Mouse (Mus musculus) midbrain, embryonic 16.5 days (tissue): Measurements from ENCODE around the gene Cdc5l. TPM values are rescaled to one million over a fixed set of nuclear protein-coding genes. Genes with fewer than 3 reads are reported as not detected.

Experiments
- ATAC-seq: fragments of 200-750 bp; cut with Nextera tagmentation; 2 replicates; pipeline ENCODE4 v1.8.0; 2017; ENCODE audit warnings: moderate TSS enrichment
- H3K27ac ChIP-seq: fragments of 300-500 bp; sonication (generic); 2 replicates; pipeline ENCODE4 v1.5.1; 2014; ENCODE audit warnings: mild to moderate bottlenecking, low read length, mixed read lengths
- H3K27me3 ChIP-seq: fragments of 300-500 bp; sonication (generic); 2 replicates; pipeline ENCODE4 v1.6.1; 2014; ENCODE audit warnings: low read depth, low read length, mixed read lengths; ENCODE audit not compliant: control insufficient read depth, insufficient read depth
- H3K36me3 ChIP-seq: fragments of 300-500 bp; sonication (generic); 2 replicates; pipeline ENCODE4 v1.6.1; 2014; ENCODE audit warnings: mild to moderate bottlenecking, low read length, moderate library complexity, mixed read lengths; ENCODE audit not compliant: control insufficient read depth, insufficient read depth
- H3K4me1 ChIP-seq: fragments of 300-500 bp; sonication (generic); 2 replicates; pipeline ENCODE4 v1.6.1; 2014; ENCODE audit warnings: mild to moderate bottlenecking, low read length, mixed read lengths; ENCODE audit not compliant: control insufficient read depth, insufficient read depth
- H3K4me2 ChIP-seq: fragments of 300-500 bp; sonication (generic); 2 replicates; pipeline ENCODE4 v1.6.1; 2014; ENCODE audit warnings: mild to moderate bottlenecking, low read length, mixed read lengths
- H3K4me3 ChIP-seq: fragments of 300-500 bp; sonication (generic); 2 replicates; pipeline ENCODE4 v1.5.1; 2014; ENCODE audit warnings: low read depth, mild to moderate bottlenecking, low read length, moderate library complexity, mixed read lengths
- H3K9ac ChIP-seq: fragments of 300-500 bp; sonication (generic); 2 replicates; pipeline ENCODE4 v1.6.1; 2014; ENCODE audit warnings: low read depth, low read length, mixed read lengths
- H3K9me3 ChIP-seq: fragments of 300-500 bp; sonication (generic); replicated peaks from 2 replicates; pipeline ENCODE4 v1.6.1; 2014; ENCODE audit warnings: mild to moderate bottlenecking, low read length, mixed read lengths; ENCODE audit not compliant: control insufficient read depth, poor library complexity, severe bottlenecking
- WGBS: fragments of 180-500 bp; shearing (Covaris S2); extraction: QIAGEN DNeasy Blood & Tissue Kit; methylation state at CpG from one replicate; pipeline ENCODE4 v1.1.7; 2014; 5-methylcytosine and 5-hydroxymethylcytosine counted together
- polyA plus RNA-seq: library from polyadenylated mRNA; unstranded; fragments of >200 nt; fragmentation: Nextera tagmentation; extraction: Ambion mirVana; gene quantifications from 2 replicates; pipeline ENCODE4 v1.2.1, GENCODE M21; 2015

Cdc5l gene
- polyA plus RNA-seq, 1 experiment from 2014 or later, result 58.6 TPM

DNA sequence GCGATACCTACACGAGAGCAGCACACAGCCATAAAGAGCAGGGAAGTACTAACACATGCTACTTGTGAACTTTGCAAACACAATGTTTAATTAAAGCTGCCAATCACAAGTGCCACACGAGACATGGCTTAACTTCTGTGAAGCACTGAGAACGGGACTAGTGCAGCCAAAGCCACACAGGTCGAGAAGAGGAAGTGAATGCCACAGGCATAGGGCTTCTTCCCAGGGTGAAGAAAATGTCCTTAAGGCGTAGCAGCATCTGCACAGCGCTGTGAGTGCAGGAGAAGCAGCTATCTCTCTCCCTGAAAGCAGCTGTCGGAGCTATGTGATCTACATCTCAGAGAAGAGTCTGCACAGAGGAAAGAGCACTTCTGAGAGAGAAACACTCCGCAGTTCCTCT is 38.9 kb downstream of the Cdc5l start:
- Histone ChIP-seq H3K9me3 (no peaks in the 10 kb centered on the region), H3K36me3 (peaks cover 15% of the 10 kb centered on the region), H3K27ac (no peak overlapping the region), H3K4me3 (no peak overlapping the region), H3K4me2 (no peak overlapping the region), H3K9ac (no peak overlapping the region), H3K27me3 (no peaks in the 10 kb centered on the region), H3K4me1 (no peaks in the 10 kb centered on the region)
- WGBS, result 79% methylated on average over 9 of the region's 9 CpGs
- no peak for ATAC-seq

DNA sequence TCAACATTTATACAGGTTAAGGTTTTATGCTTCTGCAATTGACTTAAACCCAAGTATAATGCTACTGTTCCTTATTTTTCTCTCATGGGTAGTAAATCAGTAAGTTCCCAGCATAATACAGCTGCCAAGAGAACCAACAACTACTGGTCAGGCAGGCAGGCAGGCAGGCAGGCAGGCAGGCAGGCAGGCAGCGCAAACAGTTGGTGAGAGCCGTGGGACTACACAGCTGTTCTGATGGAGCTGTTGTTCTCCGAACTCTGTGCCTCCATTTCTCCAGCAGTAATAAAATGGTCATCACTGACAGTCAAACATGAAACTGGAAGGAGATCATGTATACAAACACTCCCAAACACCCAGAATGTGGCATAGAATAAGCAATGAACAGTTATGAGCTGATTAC is 39.8 kb downstream of the Cdc5l start:
- Histone ChIP-seq H3K4me1 (no peaks in the 10 kb centered on the region), H3K4me2 (no peak overlapping the region), H3K27ac (no peak overlapping the region), H3K9ac (no peak overlapping the region), H3K9me3 (no peaks in the 10 kb centered on the region), H3K36me3 (peaks cover 15% of the 10 kb centered on the region), H3K27me3 (no peaks in the 10 kb centered on the region), H3K4me3 (no peak overlapping the region)
- WGBS, result 92% methylated on average over 3 of the region's 3 CpGs
- no peak for ATAC-seq

- no peaks in the 10 kb centered on the region for H3K27me3 ChIP-seq
- H3K4me1 ChIP-seq, result no peaks in the 10 kb centered on the region
- WGBS, result 93% methylated on average over 5 of the region's 5 CpGs
- H3K9ac ChIP-seq, result no peak overlapping the region
- H3K27ac ChIP-seq, result no peak overlapping the region
- H3K4me3 ChIP-seq, result no peak overlapping the region
- peaks cover 21% of the 10 kb centered on the region for H3K36me3 ChIP-seq
- no peak for ATAC-seq
- no peak overlapping the region for H3K4me2 ChIP-seq
- H3K9me3 ChIP-seq, result no peaks in the 10 kb centered on the region
These were observed 43.6 kb downstream of the Cdc5l start for GRCm38 (mm10) chr17:45389896-45390295.

GRCm38 (mm10) chr17:45386986-45387385 is 46.6 kb downstream of the Cdc5l start:
- Histone ChIP-seq H3K36me3 (peaks cover 17% of the 10 kb centered on the region), H3K9me3 (no peaks in the 10 kb centered on the region), H3K27ac (no peak overlapping the region), H3K9ac (no peak overlapping the region), H3K4me2 (no peak overlapping the region), H3K27me3 (no peaks in the 10 kb centered on the region), H3K4me1 (no peaks in the 10 kb centered on the region), H3K4me3 (no peak overlapping the region)
- 86% methylated on average over 7 of the region's 7 CpGs for WGBS
- no peak for ATAC-seq

GRCm38 (mm10) chr17:45383305-45383704 is 50.2 kb downstream of the Cdc5l start:
- H3K27ac ChIP-seq, result no peak overlapping the region
- 88% methylated on average over 3 of the region's 3 CpGs for WGBS
- H3K4me2 ChIP-seq, result no peak overlapping the region
- H3K27me3 ChIP-seq, result no peaks in the 10 kb centered on the region
- ATAC-seq, result no peak
- no peaks in the 10 kb centered on the region for H3K4me1 ChIP-seq
- H3K9me3 ChIP-seq, result no peaks in the 10 kb centered on the region
- H3K9ac ChIP-seq, result no peak overlapping the region
- H3K36me3 ChIP-seq, result peaks cover 7% of the 10 kb centered on the region; the same call in 1 of the 2 replicates
- H3K4me3 ChIP-seq, result no peak overlapping the region

DNA sequence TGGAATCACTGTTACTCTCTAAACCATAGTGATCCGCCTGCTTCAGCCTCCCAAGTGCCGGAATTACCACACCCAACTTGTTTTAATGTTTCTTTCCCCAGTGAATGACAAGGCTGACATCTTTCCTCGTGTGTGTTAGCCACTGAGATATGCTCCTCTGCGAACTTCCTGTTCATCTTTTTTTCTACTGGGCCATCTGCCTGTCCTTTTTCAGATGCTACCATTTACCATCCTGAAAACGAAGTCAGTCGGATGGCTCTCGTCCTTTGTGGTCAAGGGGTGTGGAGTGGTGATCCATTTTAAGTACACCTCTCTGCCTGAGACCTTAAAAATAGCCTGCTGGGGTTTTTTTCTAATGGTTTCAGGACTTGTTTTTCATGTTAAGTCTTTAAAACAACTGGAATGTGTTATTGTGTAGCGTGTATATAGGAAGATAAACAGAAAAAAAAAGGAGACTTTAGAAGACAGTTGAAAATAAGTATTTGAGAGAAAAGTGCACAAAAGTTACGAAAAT is 54.2 kb downstream of the Cdc5l start:
- no peak overlapping the region for H3K9ac ChIP-seq
- no peaks in the 10 kb centered on the region for H3K27me3 ChIP-seq
- H3K36me3 ChIP-seq, result no peaks in the 10 kb centered on the region
- no peak overlapping the region for H3K4me3 ChIP-seq
- H3K4me1 ChIP-seq, result no peaks in the 10 kb centered on the region; the same call in 1 of the 2 replicates
- H3K4me2 ChIP-seq, result no peak overlapping the region
- 91% methylated on average over 9 of the region's 9 CpGs for WGBS
- H3K9me3 ChIP-seq, result no peaks in the 10 kb centered on the region
- no peak for ATAC-seq
- no peak overlapping the region for H3K27ac ChIP-seq

DNA sequence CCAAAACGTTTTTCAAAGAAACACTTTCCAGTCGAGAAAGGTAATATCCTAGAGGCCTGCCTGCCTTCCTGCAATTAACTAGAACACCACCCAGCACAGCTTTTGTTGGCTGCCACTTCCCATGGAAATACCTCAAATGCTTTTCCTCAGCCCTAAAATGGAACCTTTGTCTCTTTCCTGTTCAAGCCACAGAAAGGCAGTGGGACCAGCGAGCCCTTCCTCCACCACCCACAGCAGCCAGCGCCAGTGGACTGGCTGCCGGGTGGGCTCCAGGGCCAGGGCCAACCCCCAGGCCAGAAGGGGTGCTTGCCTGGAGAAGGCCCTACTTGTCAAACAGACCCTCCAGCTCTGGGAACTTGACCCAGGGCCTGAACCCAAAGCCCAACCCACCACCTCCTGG is 56.2 kb downstream of the Cdc5l start:
- no peak overlapping the region for H3K27ac ChIP-seq
- no peak for ATAC-seq

DNA sequence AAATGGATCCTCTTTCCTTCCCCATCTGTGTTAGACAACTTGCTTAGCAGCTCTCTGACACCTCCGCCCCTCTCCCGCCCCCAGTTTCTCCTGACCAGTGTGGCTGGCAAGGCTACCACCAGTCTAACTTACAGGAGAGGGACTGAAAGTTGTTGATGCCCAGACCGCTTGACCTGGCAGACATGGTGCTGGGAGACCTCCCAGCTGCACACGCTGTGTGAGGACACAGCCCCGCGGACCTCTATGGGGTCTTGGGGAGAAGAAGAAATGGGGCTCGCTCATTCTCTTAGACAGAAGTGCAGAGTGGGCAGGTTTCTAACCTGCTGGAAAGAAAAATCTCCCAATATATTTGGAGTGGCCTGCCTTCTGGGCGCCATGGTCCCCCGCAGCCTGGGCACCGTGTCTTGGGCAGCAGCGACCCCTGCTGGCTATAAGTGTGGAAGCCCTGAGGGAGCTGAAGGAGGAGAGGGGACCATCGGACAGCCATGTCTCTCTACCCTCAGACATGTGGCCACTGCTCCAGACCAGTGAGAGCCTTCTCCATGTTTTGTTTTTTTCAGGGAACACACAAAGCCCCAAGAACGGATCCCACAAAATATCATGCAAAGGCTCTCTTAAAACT is 59.4 kb downstream of the Cdc5l start:
- Histone ChIP-seq H3K27ac (no peak overlapping the region), H3K9me3 (no peaks in the 10 kb centered on the region), H3K4me3 (no peak overlapping the region), H3K4me2 (peak overlapping the region; percentile 33; the same call in 1 of the 2 replicates), H3K4me1 (no peaks in the 10 kb centered on the region; the same call in 1 of the 2 replicates), H3K36me3 (no peaks in the 10 kb centered on the region), H3K9ac (no peak overlapping the region), H3K27me3 (no peaks in the 10 kb centered on the region)
- 28% methylated on average over 13 of the region's 13 CpGs for WGBS
- peak; percentile 86 for ATAC-seq

More for the DNA sequence above, 56.2 kb downstream of the Cdc5l start:
- H3K27me3 ChIP-seq, result no peaks in the 10 kb centered on the region
- no peaks in the 10 kb centered on the region; the same call in 1 of the 2 replicates for H3K4me1 ChIP-seq
- H3K9me3 ChIP-seq, result no peaks in the 10 kb centered on the region
- no peaks in the 10 kb centered on the region for H3K36me3 ChIP-seq
- H3K9ac ChIP-seq, result no peak overlapping the region
- WGBS, result 61% methylated on average over 5 of the region's 5 CpGs
- H3K4me3 ChIP-seq, result no peak overlapping the region
- no peak overlapping the region for H3K4me2 ChIP-seq

GRCm38 (mm10) chr17:45371042-45371441 is 62.5 kb downstream of the Cdc5l start:
- Histone ChIP-seq H3K4me1 (no peaks in the 10 kb centered on the region; the same call in 1 of the 2 replicates), H3K36me3 (no peaks in the 10 kb centered on the region), H3K27me3 (no peaks in the 10 kb centered on the region), H3K27ac (no peak overlapping the region), H3K9me3 (no peaks in the 10 kb centered on the region), H3K4me2 (no peak overlapping the region), H3K4me3 (no peak overlapping the region), H3K9ac (no peak overlapping the region)
- no peak for ATAC-seq
- WGBS, result 28% methylated on average over 9 of the region's 9 CpGs
